Mouse (Mus musculus) liver, embryonic 13.5 days (tissue): ENCODE measurements around the gene Ak2. TPM values are rescaled to one million over a fixed set of nuclear protein-coding genes. Genes with fewer than 3 reads are reported as not detected.

Source experiments
- ATAC-seq: fragments of 200-750 bp; cut with Nextera tagmentation; 2 replicates; pipeline ENCODE4 v1.8.0; 2017; ENCODE audit warnings: low read depth, mild to moderate bottlenecking, moderate number of reproducible peaks, moderate library complexity
- DNase-seq: peaks from one replicate; pipeline ENCODE4 v3.0.0; 2022
- H3K27ac ChIP-seq: fragments of 300-500 bp; sonication (generic); 2 replicates; pipeline ENCODE4 v1.5.1; 2015; ENCODE audit warnings: moderate library complexity, mild to moderate bottlenecking, inconsistent platforms
- H3K27me3 ChIP-seq: fragments of 300-500 bp; sonication (generic); 2 replicates; pipeline ENCODE4 v1.6.1; 2015; ENCODE audit warnings: mild to moderate bottlenecking, inconsistent platforms
- H3K36me3 ChIP-seq: fragments of 300-500 bp; sonication (generic); 2 replicates; pipeline ENCODE4 v1.6.1; 2015; ENCODE audit warnings: mild to moderate bottlenecking, inconsistent platforms
- H3K4me1 ChIP-seq: fragments of 300-500 bp; sonication (generic); replicated peaks from 2 replicates; pipeline ENCODE4 v1.6.1; 2015; ENCODE audit warnings: inconsistent platforms
- H3K4me2 ChIP-seq: fragments of 300-500 bp; sonication (generic); 2 replicates; pipeline ENCODE4 v1.6.1; 2015; ENCODE audit warnings: inconsistent platforms, mild to moderate bottlenecking, moderate library complexity
- H3K4me3 ChIP-seq: fragments of 300-500 bp; sonication (generic); replicated peaks from 2 replicates; pipeline ENCODE4 v1.5.1; 2015; ENCODE audit warnings: mild to moderate bottlenecking, inconsistent platforms
- H3K9ac ChIP-seq: fragments of 300-500 bp; sonication (generic); 2 replicates; pipeline ENCODE4 v1.6.1; 2015; ENCODE audit warnings: mild to moderate bottlenecking, inconsistent platforms
- H3K9me3 ChIP-seq: fragments of 300-500 bp; sonication (generic); replicated peaks from 2 replicates; pipeline ENCODE4 v1.6.1; 2016; ENCODE audit warnings: inconsistent platforms
- WGBS: fragments of 180-500 bp; shearing (Covaris S2); methylation state at CpG from one replicate; pipeline ENCODE4 v1.1.7; 2015; ENCODE audit not compliant: insufficient replicate concordance; 5-methylcytosine and 5-hydroxymethylcytosine counted together
- polyA plus RNA-seq: library from polyadenylated mRNA; unstranded; fragments of >200 nt; fragmentation: Nextera tagmentation; extraction: Ambion mirVana; gene quantifications from 2 replicates; pipeline ENCODE4 v1.2.1, GENCODE M21; 2015

Gene Ak2
- polyA plus RNA-seq, 1 experiment from 2014 or later = 182 TPM

DNA sequence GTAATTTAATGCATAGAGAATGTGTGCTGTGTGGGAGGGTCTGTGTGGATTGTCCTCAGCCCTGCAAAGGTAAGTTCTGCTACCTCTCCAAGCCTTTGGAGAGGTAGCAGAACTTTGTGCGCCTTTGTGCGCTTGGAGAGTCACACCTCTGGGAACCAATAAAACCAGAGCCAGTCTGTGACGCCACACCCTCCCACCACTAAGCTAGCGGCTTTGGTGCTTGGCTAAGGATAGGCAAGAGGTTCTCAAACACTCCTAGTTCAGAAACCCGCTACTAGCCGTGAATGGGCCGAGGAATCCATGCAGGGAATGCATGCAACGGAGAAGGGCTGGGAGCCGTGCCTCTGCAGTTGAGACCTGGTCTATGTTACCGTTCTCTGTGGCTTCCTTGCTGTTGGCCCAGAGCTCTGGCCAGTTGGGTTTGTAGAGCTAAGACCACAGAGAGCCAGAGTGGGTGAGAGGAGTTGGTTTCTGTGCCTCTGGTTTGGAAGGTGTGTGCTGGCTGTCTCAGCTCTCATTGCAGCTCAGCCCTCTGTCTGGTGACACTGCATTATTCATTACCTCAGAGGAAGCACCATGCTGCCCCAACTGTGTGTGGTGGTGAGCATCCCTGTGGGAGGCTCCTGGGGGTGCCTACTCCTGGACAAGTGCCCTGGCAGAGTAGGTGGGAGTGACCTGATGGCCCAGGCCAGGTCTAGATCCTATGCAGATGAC is 21.6 kb downstream of the Ak2 start:
- no peak overlapping the region for H3K4me2 ChIP-seq
- H3K36me3 ChIP-seq = peaks cover 31% of the 10 kb centered on the region
- H3K27ac ChIP-seq = no peak overlapping the region
- peaks cover 11% of the 10 kb centered on the region; the same call in 1 of the 2 replicates for H3K27me3 ChIP-seq
- DNase-seq (no peak), ATAC-seq (0 out of 2 replicates have a peak, but pooled peaks have one; percentile 10)
- 50% methylated on average over 10 of the region's 10 CpGs for WGBS
- H3K4me3 ChIP-seq = no peak overlapping the region
- H3K9ac ChIP-seq = no peak overlapping the region
- no peaks in the 10 kb centered on the region for H3K9me3 ChIP-seq
- H3K4me1 ChIP-seq = no peaks in the 10 kb centered on the region

DNA sequence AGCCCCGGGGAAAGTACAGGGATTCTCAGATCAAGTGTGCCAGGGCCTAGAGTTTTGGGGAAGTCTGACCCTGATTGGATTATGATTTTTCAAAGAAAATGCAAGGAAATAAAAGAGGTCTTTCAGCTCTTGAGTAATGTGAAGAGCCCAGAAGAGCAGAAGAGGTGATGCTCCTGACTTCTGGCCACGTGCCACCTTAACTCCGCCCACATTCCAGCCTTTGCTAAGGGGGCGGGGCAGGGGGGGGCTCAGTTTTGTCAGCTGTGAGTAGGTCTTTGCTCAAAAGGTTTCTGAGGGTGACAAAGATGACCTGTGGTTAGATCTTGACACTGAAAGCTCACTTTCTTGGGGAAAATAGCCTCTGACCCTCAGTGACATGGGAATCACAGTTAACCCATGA is 24.6 kb downstream of the Ak2 start:
- Histone ChIP-seq H3K9me3 (no peaks in the 10 kb centered on the region), H3K27me3 (peaks cover 11% of the 10 kb centered on the region), H3K4me2 (no peak overlapping the region), H3K36me3 (peaks cover under 1% of the 10 kb centered on the region; the same call in 1 of the 2 replicates), H3K9ac (no peak overlapping the region), H3K4me3 (no peak overlapping the region), H3K4me1 (no peaks in the 10 kb centered on the region), H3K27ac (no peak overlapping the region)
- ATAC-seq = no peak
- 36% methylated on average over 4 of the region's 4 CpGs for WGBS
- DNase-seq = no peak

DNA sequence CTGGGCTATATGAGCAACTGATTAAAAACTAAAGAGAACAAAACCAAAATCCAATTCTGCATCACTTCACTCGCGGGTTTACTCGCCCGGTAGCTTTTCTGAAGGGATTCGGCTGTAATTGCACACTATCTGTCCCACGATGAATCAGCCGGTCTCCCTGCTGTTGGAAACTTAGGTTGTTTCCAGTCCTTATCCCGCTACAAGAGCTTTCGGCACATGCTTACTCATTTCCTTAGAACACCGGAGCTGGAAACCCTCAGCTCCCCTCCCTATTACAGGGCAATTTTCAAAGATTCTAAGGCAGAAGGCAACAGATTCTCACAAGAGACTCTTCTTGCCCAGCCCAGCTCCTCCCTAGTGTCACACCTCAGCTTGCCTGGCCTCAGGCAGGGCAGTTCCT is 25.4 kb downstream of the Ak2 start:
- Histone ChIP-seq H3K4me2 (no peak overlapping the region), H3K36me3 (no peaks in the 10 kb centered on the region), H3K27me3 (peaks cover 11% of the 10 kb centered on the region), H3K27ac (no peak overlapping the region), H3K9me3 (no peaks in the 10 kb centered on the region), H3K9ac (no peak overlapping the region), H3K4me1 (no peaks in the 10 kb centered on the region), H3K4me3 (no peak overlapping the region)
- DNase-seq (no peak), ATAC-seq (no peak)
- 59% methylated on average over 10 of the region's 10 CpGs for WGBS

DNA sequence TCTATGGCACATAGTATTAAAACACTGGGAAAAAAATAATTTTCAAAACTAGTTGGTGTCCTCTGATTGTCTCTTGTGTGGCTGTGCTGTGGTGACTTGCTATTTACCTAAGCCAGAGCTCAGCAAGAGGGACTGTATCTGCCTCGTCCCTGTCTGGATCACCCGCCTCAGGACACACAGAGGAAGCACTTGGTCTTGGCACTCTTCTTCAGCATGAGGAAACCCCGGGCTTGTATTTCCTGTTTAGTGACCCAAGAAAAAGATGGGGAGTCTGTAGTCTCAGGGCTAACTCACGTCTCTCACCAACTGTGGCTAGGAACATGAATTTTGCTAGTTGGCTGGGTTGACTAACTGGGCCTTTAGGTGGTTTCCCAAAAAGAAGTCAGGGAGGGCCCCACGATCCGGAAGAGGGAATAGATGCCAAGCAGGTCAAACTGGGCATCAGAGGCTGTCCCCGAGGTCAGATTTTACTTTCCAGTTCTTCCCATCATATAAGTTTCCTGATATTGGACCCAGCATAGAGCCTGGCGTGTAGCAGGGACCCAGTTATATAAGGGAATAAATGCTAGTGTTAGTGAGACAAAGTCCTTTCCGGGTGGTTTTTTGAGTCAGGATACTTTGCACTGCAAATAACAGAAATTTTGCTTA is 27.2 kb downstream of the Ak2 start:
- H3K36me3 ChIP-seq = no peaks in the 10 kb centered on the region
- DNase-seq (no peak), ATAC-seq (no peak)
- H3K27ac ChIP-seq = no peak overlapping the region
- WGBS = 54% methylated on average over 9 of the region's 9 CpGs
- 0 out of 2 replicates have a peak, but pooled peaks cover 3% of the 10 kb centered on the region for H3K4me1 ChIP-seq
- peaks cover 15% of the 10 kb centered on the region for H3K27me3 ChIP-seq
- no peak overlapping the region for H3K4me3 ChIP-seq
- no peaks in the 10 kb centered on the region for H3K9me3 ChIP-seq
- no peak overlapping the region for H3K9ac ChIP-seq
- no peak overlapping the region for H3K4me2 ChIP-seq

DNA sequence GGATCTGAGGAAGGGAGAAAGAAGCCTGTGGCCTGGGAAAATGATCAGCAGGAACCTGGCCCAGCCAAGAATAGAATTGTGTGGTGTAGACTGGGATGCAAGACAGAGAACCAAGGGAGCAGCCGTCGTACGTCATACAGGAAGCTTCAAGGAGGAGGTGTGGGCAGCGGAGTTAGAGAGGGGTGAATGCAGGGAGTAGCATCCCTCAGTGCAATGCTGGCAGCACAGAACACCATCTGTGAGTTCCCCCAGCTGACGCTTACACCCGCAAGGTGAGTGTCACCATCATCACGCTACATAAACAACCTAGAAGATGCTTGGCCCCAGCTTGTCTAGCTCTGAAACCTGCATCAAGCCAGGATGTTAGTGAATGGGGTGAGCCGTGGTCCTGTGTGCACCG is 28.0 kb downstream of the Ak2 start:
- ATAC-seq (no peak), DNase-seq (no peak)
- whole genome bisulfite sequencing = 65% methylated on average over 9 of the region's 9 CpGs

DNA sequence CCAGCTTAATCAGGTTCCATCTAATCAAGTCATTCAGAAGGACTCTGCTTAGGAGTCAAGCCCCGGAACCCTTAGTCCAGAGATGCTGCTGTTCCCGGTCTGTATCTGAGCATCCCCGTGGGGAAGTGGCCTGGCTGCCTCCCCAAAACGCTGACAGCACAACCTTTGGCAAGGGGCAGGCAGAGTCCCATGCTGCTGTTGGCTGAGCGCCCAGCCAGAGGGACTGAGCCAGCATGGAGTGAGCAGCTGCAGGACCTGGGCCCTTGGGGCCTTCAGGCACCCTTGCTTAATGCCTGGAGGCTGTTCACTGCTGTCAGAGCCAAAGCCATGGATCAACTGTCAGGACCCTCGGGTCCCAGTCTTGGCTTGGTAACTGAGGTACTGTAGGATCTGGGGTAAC is 28.7 kb downstream of the Ak2 start:
- 66% methylated on average over 6 of the region's 6 CpGs for WGBS
- Histone ChIP-seq H3K4me1 (peaks cover 16% of the 10 kb centered on the region), H3K9ac (no peak overlapping the region), H3K4me3 (no peak overlapping the region), H3K9me3 (no peaks in the 10 kb centered on the region), H3K36me3 (no peaks in the 10 kb centered on the region), H3K4me2 (no peak overlapping the region), H3K27me3 (peaks cover 15% of the 10 kb centered on the region), H3K27ac (no peak overlapping the region)
- ATAC-seq = 0 out of 2 replicates have a peak, but pooled peaks have one; percentile 13
- DNase-seq = no peak

More for the DNA sequence above, 28.0 kb downstream of the Ak2 start:
- Histone ChIP-seq H3K9me3 (no peaks in the 10 kb centered on the region), H3K4me3 (no peak overlapping the region), H3K4me2 (no peak overlapping the region), H3K4me1 (peaks cover 12% of the 10 kb centered on the region), H3K27me3 (peaks cover 15% of the 10 kb centered on the region), H3K9ac (no peak overlapping the region), H3K27ac (no peak overlapping the region), H3K36me3 (no peaks in the 10 kb centered on the region)

DNA sequence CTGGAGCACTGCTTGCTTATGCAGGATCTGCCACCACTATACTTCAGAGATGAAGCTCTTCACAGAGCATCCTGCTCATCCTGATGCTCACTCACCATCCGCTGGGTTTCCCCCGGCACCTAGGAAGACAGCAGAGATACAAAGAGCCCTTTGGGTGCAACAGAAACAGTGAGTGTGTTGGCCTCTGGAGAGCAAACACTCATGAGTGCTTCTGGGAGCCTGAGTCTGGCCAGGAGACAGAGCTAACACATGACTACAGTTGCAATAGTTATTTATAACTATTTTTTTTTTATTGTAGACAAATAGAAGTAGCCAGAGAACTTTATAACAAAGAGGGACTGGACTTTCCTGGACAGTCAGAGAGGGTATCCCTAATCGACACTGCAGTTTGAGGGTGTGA is 29.7 kb downstream of the Ak2 start:
- no peak for ATAC-seq
- Histone ChIP-seq H3K27me3 (peaks cover 7% of the 10 kb centered on the region), H3K36me3 (no peaks in the 10 kb centered on the region), H3K4me3 (no peak overlapping the region), H3K27ac (no peak overlapping the region), H3K4me1 (peaks cover 16% of the 10 kb centered on the region), H3K4me2 (no peak overlapping the region), H3K9ac (no peak overlapping the region), H3K9me3 (no peaks in the 10 kb centered on the region)
- DNase-seq = no peak
- WGBS = 83% methylated on average over 3 of the region's 3 CpGs

DNA sequence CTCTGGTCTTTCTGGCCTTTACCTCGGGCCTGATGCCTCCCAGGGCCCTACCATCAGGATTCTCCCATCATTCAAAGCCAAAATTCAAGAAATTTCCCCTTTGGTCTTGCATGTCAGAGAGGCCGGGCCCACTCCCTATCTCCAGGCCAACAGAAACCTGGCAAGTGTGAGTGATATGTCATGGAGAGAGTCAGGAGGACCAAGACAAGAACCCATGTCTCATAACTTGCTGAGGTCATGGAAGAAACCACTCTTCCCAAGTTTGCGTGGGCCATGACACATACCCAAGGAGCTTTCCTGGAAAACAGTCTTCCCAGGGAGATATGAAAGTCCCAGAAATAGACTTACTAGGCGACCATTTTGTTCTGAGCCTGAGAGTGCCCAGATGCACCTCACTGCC is 30.1 kb downstream of the Ak2 start:
- Histone ChIP-seq H3K9me3 (no peaks in the 10 kb centered on the region), H3K4me3 (no peak overlapping the region), H3K27ac (no peak overlapping the region), H3K4me1 (peaks cover 16% of the 10 kb centered on the region), H3K4me2 (no peak overlapping the region), H3K27me3 (peaks cover 4% of the 10 kb centered on the region), H3K9ac (no peak overlapping the region), H3K36me3 (no peaks in the 10 kb centered on the region)
- no peak for ATAC-seq
- no peak for DNase-seq
- 42% methylated on average over 4 of the region's 4 CpGs for WGBS

DNA sequence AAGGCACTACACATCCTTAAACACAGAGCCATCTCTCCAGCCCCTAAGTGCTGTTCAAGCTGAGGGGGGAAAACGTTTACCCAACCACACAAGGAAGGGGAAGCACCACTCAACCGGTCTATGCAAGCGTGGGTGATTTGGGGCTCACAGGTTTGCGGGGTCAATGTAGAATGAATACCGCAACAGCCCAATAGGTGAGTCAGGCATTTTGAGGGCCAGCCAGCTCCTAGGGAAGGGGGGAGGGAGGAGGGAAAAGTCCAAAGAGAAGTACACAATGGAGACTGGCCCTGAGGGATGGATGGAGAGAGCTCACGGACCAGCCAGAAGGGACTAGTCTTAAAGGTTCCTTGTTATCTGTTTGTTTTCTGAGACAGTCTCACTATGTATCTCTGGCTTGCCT is 32.1 kb downstream of the Ak2 start:
- H3K4me1 ChIP-seq = peaks cover 16% of the 10 kb centered on the region
- ATAC-seq (no peak), DNase-seq (no peak)
- H3K27ac ChIP-seq = no peak overlapping the region
- H3K4me2 ChIP-seq = no peak overlapping the region
- H3K36me3 ChIP-seq = no peaks in the 10 kb centered on the region
- H3K27me3 ChIP-seq = peaks cover 4% of the 10 kb centered on the region
- H3K9me3 ChIP-seq = no peaks in the 10 kb centered on the region
- H3K4me3 ChIP-seq = no peak overlapping the region
- WGBS = 66% methylated on average over 6 of the region's 6 CpGs
- no peak overlapping the region for H3K9ac ChIP-seq

DNA sequence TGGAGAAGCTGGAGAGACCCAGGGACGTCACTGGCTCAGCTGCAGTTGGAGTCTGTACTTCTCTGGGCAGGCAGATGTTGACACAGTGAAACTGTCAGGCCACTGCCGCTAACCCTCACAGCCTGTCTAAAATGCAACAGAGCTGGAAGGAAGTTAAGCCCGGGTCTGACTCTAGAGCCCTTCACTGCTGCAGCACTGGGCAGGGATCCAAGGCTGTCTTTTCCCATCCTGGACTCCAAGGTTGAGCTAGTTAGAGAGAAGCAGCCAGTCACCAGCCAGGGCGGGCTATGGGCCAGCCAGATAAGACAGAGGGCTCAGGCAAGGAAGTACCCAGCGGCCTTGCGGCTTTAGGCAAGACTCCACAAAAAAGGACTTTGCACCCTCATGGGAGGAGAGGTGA is 33.0 kb downstream of the Ak2 start:
- DNase-seq = no peak
- WGBS = 24% methylated on average over 6 of the region's 6 CpGs
- H3K27ac ChIP-seq = peak overlapping the region; percentile 24
- H3K9me3 ChIP-seq = no peaks in the 10 kb centered on the region
- peaks cover 4% of the 10 kb centered on the region for H3K27me3 ChIP-seq
- no peak overlapping the region for H3K9ac ChIP-seq
- no peak overlapping the region for H3K4me2 ChIP-seq
- H3K4me1 ChIP-seq = peaks cover 16% of the 10 kb centered on the region
- no peak overlapping the region for H3K4me3 ChIP-seq
- H3K36me3 ChIP-seq = no peaks in the 10 kb centered on the region
- peak; percentile 84 for ATAC-seq

DNA sequence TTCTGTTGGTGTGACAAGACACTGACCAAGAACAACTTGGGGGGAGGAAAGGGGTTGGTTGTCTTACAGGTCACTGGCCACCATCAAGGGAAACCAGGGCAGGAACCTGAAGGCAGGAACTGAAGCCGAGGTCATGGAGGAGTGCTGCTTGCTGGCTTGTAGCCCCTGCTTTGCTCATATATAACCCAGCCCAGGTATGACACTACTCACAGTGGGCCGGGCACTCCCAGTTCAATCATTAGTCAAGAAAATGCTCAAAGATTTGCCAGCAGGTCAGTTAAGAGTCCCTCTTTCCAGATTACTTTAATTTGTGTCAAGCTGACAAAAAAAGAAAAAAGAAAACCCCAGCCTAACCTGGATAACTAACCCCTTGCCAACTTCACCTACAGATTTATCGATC is 33.9 kb downstream of the Ak2 start:
- H3K27me3 ChIP-seq = peaks cover 4% of the 10 kb centered on the region; the same call in 1 of the 2 replicates
- no peak overlapping the region for H3K9ac ChIP-seq
- no peaks in the 10 kb centered on the region for H3K9me3 ChIP-seq
- H3K4me3 ChIP-seq = no peak overlapping the region
- peaks cover 16% of the 10 kb centered on the region for H3K4me1 ChIP-seq
- no peak overlapping the region for H3K4me2 ChIP-seq
- DNase-seq (no peak), ATAC-seq (no peak)
- no peaks in the 10 kb centered on the region for H3K36me3 ChIP-seq
- WGBS = 78% methylated on average over 3 of the region's 3 CpGs
- no peak overlapping the region for H3K27ac ChIP-seq

DNA sequence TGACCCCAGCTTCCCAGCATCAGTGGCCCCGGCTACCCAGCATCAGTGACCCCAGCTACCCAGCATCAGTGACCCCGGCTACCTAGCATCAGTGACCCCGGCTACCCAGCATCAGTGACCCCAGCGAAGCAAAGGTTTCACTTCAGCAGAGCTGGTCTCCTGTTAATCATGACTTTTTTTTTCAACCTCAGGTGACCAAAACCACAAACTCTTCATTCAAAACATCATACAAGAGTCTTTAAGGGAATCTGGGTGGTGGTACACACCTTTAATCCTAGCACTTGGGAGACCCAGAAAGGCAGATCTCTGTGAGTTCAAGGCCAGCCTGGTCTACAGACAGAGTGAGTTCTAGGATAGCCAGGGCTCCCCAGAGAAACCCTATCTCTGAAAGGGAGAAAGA is 39.0 kb downstream of the Ak2 start:
- peaks cover 7% of the 10 kb centered on the region; the same call in 1 of the 2 replicates for H3K27me3 ChIP-seq
- H3K9ac ChIP-seq = no peak overlapping the region
- H3K27ac ChIP-seq = no peak overlapping the region
- ATAC-seq = no peak
- H3K4me1 ChIP-seq = peaks cover 32% of the 10 kb centered on the region
- H3K4me2 ChIP-seq = no peak overlapping the region
- DNase-seq = no peak
- H3K9me3 ChIP-seq = no peaks in the 10 kb centered on the region
- H3K4me3 ChIP-seq = no peak overlapping the region
- 74% methylated on average over 4 of the region's 4 CpGs for WGBS
- no peaks in the 10 kb centered on the region for H3K36me3 ChIP-seq
